Mouse (Mus musculus): ENCODE measurements around the gene Eif4a2. TPM values are rescaled to one million over a fixed set of nuclear protein-coding genes. Genes with fewer than 3 reads are reported as not detected.
"Not testable (repeated sequence)": the region's sequence is repeated elsewhere in the genome, so short reads cannot be mapped to it uniquely, and the experiment has no call there.

The Eif4a2 gene
- polyA plus RNA-seq, 1 experiment from 2014 or later: 233 TPM

DNA sequence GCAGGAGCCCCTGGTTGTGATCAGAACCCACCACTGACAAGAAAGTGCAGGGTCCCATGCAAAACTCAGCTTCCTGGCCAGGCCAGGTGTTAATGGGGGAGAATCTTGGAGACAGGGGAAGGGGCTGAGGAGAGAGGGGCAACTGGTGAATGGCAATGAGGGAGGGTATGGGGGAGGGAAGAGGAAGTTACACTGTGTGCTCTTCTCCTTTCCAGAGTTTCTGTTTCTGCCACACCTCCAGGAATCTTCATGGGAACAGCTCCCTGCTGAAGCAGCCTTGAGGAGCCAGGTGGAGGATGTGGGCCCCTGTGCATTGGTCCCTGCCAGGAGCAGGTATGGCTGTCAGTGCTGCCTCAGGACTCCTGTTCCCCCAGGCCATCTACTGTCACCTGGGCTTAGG, 15.9 kb upstream of the Eif4a2 start:
- H3K4me1 ChIP-seq (ENCODE audit: control insufficient read depth, insufficient read depth, low read length); H3K27me3 ChIP-seq (ENCODE audit: control insufficient read depth, insufficient read depth, low read length); H3K4me3 ChIP-seq (ENCODE audit: low read depth, low read length); DNase-seq (ENCODE audit: low spot score); H3K4me2 ChIP-seq (ENCODE audit: low read depth, severe bottlenecking); H3K9ac ChIP-seq (ENCODE audit: low read length); H3K9me3 ChIP-seq (ENCODE audit: control insufficient read depth, low read length); ATAC-seq (ENCODE audit: insufficient number of reproducible peaks, low FRiP score, low TSS enrichment, low read depth); H3K27ac ChIP-seq (replicated peaks; ENCODE audit: low read depth, low read length); H3K36me3 ChIP-seq (ENCODE audit: control insufficient read depth, insufficient read depth, low read length): not testable (repeated sequence)

DNA sequence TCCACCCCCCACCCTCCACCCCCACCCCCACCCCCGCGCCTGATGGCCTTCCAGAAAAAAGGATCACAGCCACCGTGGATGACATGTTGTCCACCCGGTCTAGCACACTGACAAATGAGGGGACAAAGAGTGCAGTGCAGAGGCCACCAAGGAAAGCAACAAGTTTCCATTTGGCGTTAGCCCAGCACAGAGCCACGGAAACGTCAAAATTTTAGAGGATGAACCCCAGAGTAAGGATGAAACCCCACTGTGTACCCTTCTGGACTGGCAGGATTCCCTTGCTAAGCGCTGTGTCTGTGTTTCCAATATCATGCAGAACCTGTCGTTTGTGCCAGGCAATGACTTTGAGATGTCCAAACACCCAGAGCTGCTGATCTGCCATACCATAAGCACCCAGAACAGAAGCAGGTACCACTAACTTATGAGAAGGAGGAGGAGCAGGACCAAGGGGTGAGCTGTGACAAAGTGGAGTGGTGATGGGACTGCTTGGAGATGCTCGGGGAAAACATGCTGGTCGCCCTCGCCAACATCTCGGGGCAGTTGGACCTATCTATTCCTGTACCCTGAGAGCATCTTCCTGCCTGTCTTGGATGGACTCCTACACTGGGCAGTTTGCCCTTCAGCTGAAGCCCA, 13.8 kb upstream of the Eif4a2 start:
- Histone ChIP-seq H3K27ac (replicated peaks; ENCODE audit: low read depth, low read length) (no peak overlapping the region), H3K9me3 (ENCODE audit: control insufficient read depth, low read length) (no peaks in the 10 kb centered on the region), H3K4me2 (ENCODE audit: low read depth, severe bottlenecking) (no peak overlapping the region), H3K4me3 (ENCODE audit: low read depth, low read length) (no peak overlapping the region), H3K36me3 (ENCODE audit: control insufficient read depth, insufficient read depth, low read length) (no peaks in the 10 kb centered on the region), H3K27me3 (ENCODE audit: control insufficient read depth, insufficient read depth, low read length) (no peaks in the 10 kb centered on the region), H3K4me1 (ENCODE audit: control insufficient read depth, insufficient read depth, low read length) (no peaks in the 10 kb centered on the region), H3K9ac (ENCODE audit: low read length) (no peak overlapping the region)
- no peak for DNase-seq (ENCODE audit: low spot score)
- ATAC-seq (ENCODE audit: insufficient number of reproducible peaks, low FRiP score, low TSS enrichment, low read depth): no peak
- WGBS: 79% methylated on average over 13 of the region's 13 CpGs

- Histone ChIP-seq H3K4me3 (ENCODE audit: low read depth, low read length) (no peak overlapping the region), H3K9ac (ENCODE audit: low read length) (no peak overlapping the region), H3K9me3 (ENCODE audit: control insufficient read depth, low read length) (no peaks in the 10 kb centered on the region), H3K36me3 (ENCODE audit: control insufficient read depth, insufficient read depth, low read length) (no peaks in the 10 kb centered on the region), H3K4me2 (ENCODE audit: low read depth, severe bottlenecking) (no peak overlapping the region), H3K4me1 (ENCODE audit: control insufficient read depth, insufficient read depth, low read length) (no peaks in the 10 kb centered on the region), H3K27ac (replicated peaks; ENCODE audit: low read depth, low read length) (no peak overlapping the region), H3K27me3 (ENCODE audit: control insufficient read depth, insufficient read depth, low read length) (no peaks in the 10 kb centered on the region)
- 92% methylated on average over 6 of the region's 6 CpGs for WGBS
- DNase-seq (ENCODE audit: low spot score): no peak
- no peak for ATAC-seq (ENCODE audit: insufficient number of reproducible peaks, low FRiP score, low TSS enrichment, low read depth)
These were observed 13.1 kb upstream of the Eif4a2 start for GRCm38 (mm10) chr16:23094136-23094535.

GRCm38 (mm10) chr16:23095581-23095980, 11.7 kb upstream of the Eif4a2 start:
- H3K9ac ChIP-seq (ENCODE audit: low read length); H3K9me3 ChIP-seq (ENCODE audit: control insufficient read depth, low read length); H3K36me3 ChIP-seq (ENCODE audit: control insufficient read depth, insufficient read depth, low read length); H3K27me3 ChIP-seq (ENCODE audit: control insufficient read depth, insufficient read depth, low read length); H3K4me2 ChIP-seq (ENCODE audit: low read depth, severe bottlenecking); DNase-seq (ENCODE audit: low spot score); H3K4me3 ChIP-seq (ENCODE audit: low read depth, low read length); ATAC-seq (ENCODE audit: insufficient number of reproducible peaks, low FRiP score, low TSS enrichment, low read depth); H3K27ac ChIP-seq (replicated peaks; ENCODE audit: low read depth, low read length); H3K4me1 ChIP-seq (ENCODE audit: control insufficient read depth, insufficient read depth, low read length): not testable (repeated sequence)
- 94% methylated on average over 5 of the region's 5 CpGs for WGBS

- not testable (repeated sequence) for ATAC-seq (ENCODE audit: insufficient number of reproducible peaks, low FRiP score, low TSS enrichment, low read depth); H3K4me3 ChIP-seq (ENCODE audit: low read depth, low read length); H3K27me3 ChIP-seq (ENCODE audit: control insufficient read depth, insufficient read depth, low read length); H3K9me3 ChIP-seq (ENCODE audit: control insufficient read depth, low read length); H3K9ac ChIP-seq (ENCODE audit: low read length); H3K4me1 ChIP-seq (ENCODE audit: control insufficient read depth, insufficient read depth, low read length); H3K27ac ChIP-seq (replicated peaks; ENCODE audit: low read depth, low read length); H3K4me2 ChIP-seq (ENCODE audit: low read depth, severe bottlenecking); H3K36me3 ChIP-seq (ENCODE audit: control insufficient read depth, insufficient read depth, low read length); DNase-seq (ENCODE audit: low spot score)
- 92% methylated on average over 1 of the region's 1 CpGs for WGBS
These were observed 10.4 kb upstream of the Eif4a2 start for GRCm38 (mm10) chr16:23096886-23097285.

DNA sequence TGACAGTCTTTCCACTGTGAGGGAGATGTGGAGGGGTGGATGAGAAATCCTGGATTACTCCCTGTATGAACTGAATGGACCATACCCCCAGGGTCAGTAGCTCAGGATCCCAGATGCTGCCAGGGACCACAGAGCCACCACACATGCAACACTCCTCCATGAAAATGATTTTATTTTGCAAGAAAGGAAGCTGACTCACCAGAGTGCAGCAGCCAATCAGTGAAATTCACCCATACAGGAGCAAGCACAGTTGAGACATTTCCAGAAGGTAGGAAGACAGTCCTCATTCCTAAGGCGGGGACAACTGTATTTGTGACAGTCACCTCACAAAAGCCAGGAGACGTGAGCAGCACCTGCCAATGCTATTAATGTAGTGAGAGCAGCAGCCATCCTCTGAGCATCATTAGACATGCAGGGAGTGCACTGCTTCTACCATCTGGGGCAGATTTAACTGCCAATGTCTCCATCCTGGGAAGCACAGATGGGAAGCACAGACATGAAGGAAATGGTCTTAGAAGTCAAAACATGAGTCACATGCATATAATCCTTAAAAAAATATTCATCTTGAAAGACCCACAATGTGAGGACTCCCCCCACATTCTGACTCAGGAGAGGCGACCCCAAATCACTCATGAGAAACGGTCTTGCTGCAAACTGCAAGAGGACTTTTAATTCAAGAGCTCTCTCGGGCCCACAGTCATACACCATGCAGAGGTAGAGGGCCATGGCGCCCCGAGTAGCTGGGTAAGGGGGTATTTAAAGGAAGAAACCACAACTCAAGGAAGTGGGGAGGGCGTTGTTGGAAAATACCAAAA, 9.7 kb upstream of the Eif4a2 start:
- not testable (repeated sequence) for H3K36me3 ChIP-seq (ENCODE audit: control insufficient read depth, insufficient read depth, low read length); H3K4me1 ChIP-seq (ENCODE audit: control insufficient read depth, insufficient read depth, low read length); H3K27me3 ChIP-seq (ENCODE audit: control insufficient read depth, insufficient read depth, low read length); H3K4me2 ChIP-seq (ENCODE audit: low read depth, severe bottlenecking); H3K4me3 ChIP-seq (ENCODE audit: low read depth, low read length); H3K9ac ChIP-seq (ENCODE audit: low read length); H3K27ac ChIP-seq (replicated peaks; ENCODE audit: low read depth, low read length); ATAC-seq (ENCODE audit: insufficient number of reproducible peaks, low FRiP score, low TSS enrichment, low read depth); H3K9me3 ChIP-seq (ENCODE audit: control insufficient read depth, low read length); DNase-seq (ENCODE audit: low spot score)
- 85% methylated on average over 8 of the region's 8 CpGs for WGBS

DNA sequence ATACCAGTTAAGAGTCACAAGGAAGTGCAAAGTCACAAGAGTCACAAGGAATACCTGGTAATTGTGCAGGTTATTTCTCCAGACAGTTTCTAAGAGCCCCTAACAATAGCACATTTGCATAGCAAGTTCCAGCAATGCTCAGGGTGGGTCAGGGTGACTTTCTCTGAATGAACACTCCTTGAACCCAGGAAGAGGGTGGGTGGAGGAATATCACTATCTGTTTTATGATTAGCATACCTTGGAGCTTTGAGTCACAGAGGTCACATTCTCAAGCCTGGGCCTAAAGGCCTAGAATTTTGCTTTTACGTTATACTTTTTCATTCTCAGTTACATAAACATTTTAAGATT, 9.2 kb upstream of the Eif4a2 start:
- not testable (repeated sequence) for ATAC-seq (ENCODE audit: insufficient number of reproducible peaks, low FRiP score, low TSS enrichment, low read depth); H3K36me3 ChIP-seq (ENCODE audit: control insufficient read depth, insufficient read depth, low read length); H3K4me3 ChIP-seq (ENCODE audit: low read depth, low read length); H3K4me1 ChIP-seq (ENCODE audit: control insufficient read depth, insufficient read depth, low read length); DNase-seq (ENCODE audit: low spot score); H3K9me3 ChIP-seq (ENCODE audit: control insufficient read depth, low read length); H3K27ac ChIP-seq (replicated peaks; ENCODE audit: low read depth, low read length); H3K9ac ChIP-seq (ENCODE audit: low read length); H3K27me3 ChIP-seq (ENCODE audit: control insufficient read depth, insufficient read depth, low read length); H3K4me2 ChIP-seq (ENCODE audit: low read depth, severe bottlenecking)
- 97% methylated on average over 1 of the region's 1 CpGs for WGBS

DNA sequence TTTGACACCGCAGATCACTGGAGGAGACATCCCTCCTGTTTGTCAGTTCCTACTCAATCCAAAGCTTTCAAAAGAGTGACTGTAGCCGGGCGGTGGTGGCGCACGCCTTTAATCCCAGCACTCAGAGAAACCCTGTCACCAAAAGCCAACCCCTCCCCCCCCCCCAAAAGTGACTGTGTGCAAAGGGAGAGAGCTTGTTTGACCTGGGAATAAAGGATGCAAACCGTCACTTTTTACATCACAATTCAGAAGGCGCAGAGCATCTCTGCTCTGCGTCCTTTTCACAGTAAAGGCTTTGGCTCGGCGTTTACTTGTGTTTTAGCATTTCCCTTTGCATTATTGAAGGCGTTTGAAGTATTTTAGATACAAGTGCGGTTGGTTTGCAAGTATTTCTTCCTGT, 7.6 kb upstream of the Eif4a2 start:
- Histone ChIP-seq H3K4me1 (ENCODE audit: control insufficient read depth, insufficient read depth, low read length) (peaks cover 6% of the 10 kb centered on the region; the same call in 1 of the 2 replicates), H3K36me3 (ENCODE audit: control insufficient read depth, insufficient read depth, low read length) (no peaks in the 10 kb centered on the region), H3K4me2 (ENCODE audit: low read depth, severe bottlenecking) (peak overlapping the region; percentile 55), H3K9me3 (ENCODE audit: control insufficient read depth, low read length) (no peaks in the 10 kb centered on the region), H3K27me3 (ENCODE audit: control insufficient read depth, insufficient read depth, low read length) (no peaks in the 10 kb centered on the region), H3K4me3 (ENCODE audit: low read depth, low read length) (peak overlapping the region; percentile 21; the same call in 1 of the 2 replicates), H3K27ac (replicated peaks; ENCODE audit: low read depth, low read length) (no peak overlapping the region), H3K9ac (ENCODE audit: low read length) (peak overlapping the region; percentile 58; the same call in 1 of the 2 replicates)
- ATAC-seq (ENCODE audit: insufficient number of reproducible peaks, low FRiP score, low TSS enrichment, low read depth): no peak
- no peak for DNase-seq (ENCODE audit: low spot score)
- whole genome bisulfite sequencing: 7% methylated on average over 12 of the region's 12 CpGs
